Mouse (Mus musculus) G1E (cell line): ENCODE data around the gene Lamc2.

Experiments used
- CTCF ChIP-seq: IDR thresholded peaks from 2 replicates; pipeline ENCODE4 v1.5.1; 2012; ENCODE audit warnings: low read depth, low read length, inconsistent platforms, mixed read lengths
- POLR2AphosphoS5 ChIP-seq: IDR thresholded peaks from 2 replicates; pipeline ENCODE4 v1.6.1; 2012; ENCODE audit warnings: low read depth, low read length, inconsistent platforms; ENCODE audit not compliant: insufficient replicate concordance

DNA sequence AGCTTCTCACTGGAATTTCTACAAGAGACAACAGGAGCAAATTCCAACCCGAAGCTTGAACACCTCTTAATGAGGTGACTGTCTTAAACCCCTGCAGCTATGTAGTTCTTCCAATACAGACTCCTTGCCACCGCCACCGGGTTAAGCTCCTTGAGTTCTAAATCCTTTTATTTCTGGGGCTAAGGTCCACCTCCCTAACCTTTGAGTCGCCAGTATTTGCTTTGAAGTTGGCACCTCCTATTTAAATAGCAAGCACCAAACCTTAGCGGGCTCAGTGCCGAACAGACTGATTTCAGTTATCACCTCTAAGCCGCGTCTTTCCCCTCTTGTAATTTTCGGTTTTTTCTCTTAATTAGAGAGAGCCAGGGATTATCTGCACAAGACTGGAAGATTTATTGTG, 112.8 kb downstream of the Lamc2 start:
- TF ChIP-seq CTCF, result no peak
- no peak for TF ChIP-seq POLR2AphosphoS5
